Mouse (Mus musculus): ENCODE data around the gene Otx1. TPM values are rescaled to one million over a fixed set of nuclear protein-coding genes. Genes with fewer than 3 reads are reported as not detected.
A peak's percentile ranks its signal among the peaks of the same experiment; 100 is the strongest.

The Otx1 gene
- polyA plus RNA-seq (2016; fragmentation: Nextera tagmentation; extraction: Ambion mirVana), result 0.12 and 0.33 TPM in 2 replicates

DNA sequence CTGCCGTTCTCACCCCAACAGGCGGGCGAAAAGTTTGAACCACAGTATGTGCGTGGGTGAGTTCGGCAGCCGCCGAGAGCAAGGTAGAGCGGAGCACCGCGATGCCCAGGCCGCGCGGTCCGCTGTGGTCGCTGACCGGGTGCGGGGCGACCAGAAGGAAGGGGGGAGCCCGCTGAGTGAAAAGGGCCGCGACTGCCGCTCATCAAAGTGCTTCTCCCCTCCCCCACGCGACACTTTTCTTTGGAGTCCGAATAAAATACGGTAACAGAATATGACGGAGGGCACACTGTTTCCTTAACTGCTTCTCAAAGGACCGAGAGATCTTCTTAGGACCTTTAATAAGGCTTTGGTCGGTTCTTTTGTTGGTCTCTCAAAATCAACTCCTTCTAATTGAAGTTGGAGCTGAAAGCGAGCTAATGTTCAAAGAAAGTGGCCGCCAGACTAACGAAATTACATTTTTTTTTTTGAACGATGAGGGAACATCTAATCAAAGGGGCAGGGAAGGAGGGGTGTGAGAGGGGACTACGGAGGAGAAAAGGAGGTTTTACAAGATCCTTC is at the start of gene Otx1:
Otx1 (minus strand) TSS at position 115 of the 558 bp plus-strand sequence.
- H3K27me3 ChIP-seq (ENCODE audit: insufficient read depth, poor library complexity, severe bottlenecking), result peaks cover 92% of the 10 kb centered on the region
- peak within 1 kb of the TSS; percentile 75 for H3K4me3 ChIP-seq
- H3K9me3 ChIP-seq, result no peaks in the 10 kb centered on the region
- H3K36me3 ChIP-seq, result no peaks in the 10 kb centered on the region
- peak within 1 kb of the TSS; percentile 84 for H3K27ac ChIP-seq
- no peak for DNase-seq (ENCODE audit: low spot score)
- H3K4me1 ChIP-seq, result peaks cover 45% of the 10 kb centered on the region
- under 1% methylated on average over 34 of the region's 34 CpGs for WGBS

DNA sequence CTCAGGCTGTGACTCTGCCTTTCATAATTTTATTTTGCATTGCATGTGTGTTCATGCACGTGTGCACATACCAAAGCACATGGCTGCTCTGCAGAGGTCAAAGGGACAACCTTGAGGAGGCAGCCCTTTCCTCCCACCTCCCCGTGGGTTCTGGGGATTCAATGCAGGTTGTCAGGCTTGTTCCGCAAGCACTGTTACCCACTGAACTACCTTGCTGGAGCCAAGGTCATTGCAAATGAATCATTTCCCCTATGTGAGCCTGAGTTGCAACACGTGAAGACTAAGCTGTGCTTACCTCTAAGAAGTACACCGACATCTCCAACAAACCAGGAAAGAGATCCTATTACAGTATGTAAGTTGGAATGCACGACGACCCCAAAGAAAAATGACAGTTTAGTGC is 48.2 kb upstream of the Otx1 start:
- Histone ChIP-seq H3K4me3 (no peak overlapping the region), H3K27me3 (ENCODE audit: insufficient read depth, poor library complexity, severe bottlenecking) (no peaks in the 10 kb centered on the region), H3K27ac (no peak overlapping the region), H3K36me3 (no peaks in the 10 kb centered on the region), H3K9me3 (no peaks in the 10 kb centered on the region), H3K4me1 (no peaks in the 10 kb centered on the region)
- DNase-seq (ENCODE audit: low spot score), result no peak
- 87% methylated on average over 7 of the region's 7 CpGs for WGBS

DNA sequence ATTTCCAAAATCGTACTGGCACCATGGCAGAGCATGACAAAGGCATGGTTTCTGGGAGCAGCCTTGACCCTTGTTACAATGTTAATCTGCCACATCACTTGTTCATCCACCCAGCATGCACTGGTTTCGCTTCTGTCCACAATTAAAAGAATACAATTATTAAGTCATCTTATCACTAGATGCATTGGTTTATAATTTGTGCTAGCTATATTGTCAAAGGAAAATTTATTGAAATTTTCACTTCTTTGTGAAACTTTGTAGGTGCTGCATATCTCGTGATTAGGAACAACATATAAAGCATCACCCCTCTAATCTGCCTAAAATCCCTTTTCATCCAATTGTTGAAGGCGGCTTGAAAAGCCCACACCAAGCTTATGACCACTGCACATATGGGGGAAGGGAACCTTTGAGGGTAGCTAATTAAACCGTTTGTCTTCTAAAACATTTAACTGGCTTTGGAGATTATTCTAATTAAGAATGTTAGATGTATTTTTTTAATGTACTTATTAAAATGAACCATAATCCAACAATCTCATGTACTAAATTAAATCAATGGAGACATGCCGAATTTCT is 37.2 kb upstream of the Otx1 start:
- Histone ChIP-seq H3K36me3 (no peaks in the 10 kb centered on the region), H3K9me3 (no peaks in the 10 kb centered on the region), H3K4me1 (0 out of 2 replicates have a peak, but pooled peaks cover 4% of the 10 kb centered on the region), H3K27me3 (ENCODE audit: insufficient read depth, poor library complexity, severe bottlenecking) (no peaks in the 10 kb centered on the region), H3K4me3 (no peak overlapping the region), H3K27ac (no peak overlapping the region)
- WGBS, result 82% methylated on average over 6 of the region's 6 CpGs
- no peak for DNase-seq (ENCODE audit: low spot score)

DNA sequence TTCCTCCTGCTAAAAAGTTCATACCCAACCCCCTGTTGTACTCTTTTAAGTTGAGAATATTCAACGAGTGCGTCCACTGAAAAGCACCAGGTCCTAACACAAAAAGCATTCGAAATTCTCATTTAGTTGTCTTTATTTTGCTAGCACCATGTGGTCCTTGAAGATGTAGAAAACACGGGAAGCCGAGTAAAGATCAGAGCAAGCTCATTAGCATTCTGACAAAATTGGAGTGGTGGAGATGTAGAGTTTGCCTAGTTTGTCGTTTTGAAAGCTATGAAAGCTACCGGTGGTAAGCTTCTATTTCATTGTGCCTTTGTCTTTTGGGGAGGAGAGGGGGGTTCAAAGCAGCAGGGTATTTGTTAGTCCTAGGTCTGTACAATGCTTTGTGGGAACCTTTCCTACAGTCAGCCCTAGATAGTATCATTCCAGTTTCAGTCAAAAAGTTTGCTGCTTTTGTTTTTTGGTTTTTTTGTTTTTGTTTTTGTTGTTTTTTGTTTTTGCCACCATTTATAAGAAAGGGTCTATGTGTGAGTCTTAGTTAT is 31.9 kb upstream of the Otx1 start:
- WGBS, result 54% methylated on average over 7 of the region's 7 CpGs
- H3K36me3 ChIP-seq, result no peaks in the 10 kb centered on the region
- H3K27me3 ChIP-seq (ENCODE audit: insufficient read depth, poor library complexity, severe bottlenecking), result no peaks in the 10 kb centered on the region
- peaks cover 5% of the 10 kb centered on the region; the same call in 1 of the 2 replicates for H3K4me1 ChIP-seq
- H3K9me3 ChIP-seq, result no peaks in the 10 kb centered on the region
- no peak overlapping the region for H3K27ac ChIP-seq
- DNase-seq (ENCODE audit: low spot score), result no peak
- no peak overlapping the region for H3K4me3 ChIP-seq

DNA sequence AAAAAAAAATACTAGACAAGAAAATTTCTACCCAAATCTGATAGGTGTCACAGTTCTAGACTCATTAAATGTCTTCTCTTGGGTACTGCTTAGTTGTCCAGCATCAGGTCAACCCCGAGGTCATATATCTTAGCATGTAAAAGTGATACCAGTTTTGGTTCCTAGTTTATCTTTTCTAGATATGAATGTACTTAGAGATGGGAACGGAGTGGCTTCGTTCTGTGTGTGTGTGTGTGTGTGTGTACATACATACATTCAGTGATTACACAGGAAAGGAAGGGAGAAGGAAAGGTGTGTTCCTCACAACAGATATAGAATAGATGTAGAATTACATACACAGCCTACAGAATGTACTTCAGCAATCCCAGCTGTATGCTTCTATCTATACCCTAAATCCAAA is 30.9 kb upstream of the Otx1 start:
- Histone ChIP-seq H3K27me3 (ENCODE audit: insufficient read depth, poor library complexity, severe bottlenecking) (no peaks in the 10 kb centered on the region), H3K36me3 (no peaks in the 10 kb centered on the region), H3K4me3 (no peak overlapping the region), H3K4me1 (peaks cover 5% of the 10 kb centered on the region; the same call in 1 of the 2 replicates), H3K27ac (no peak overlapping the region), H3K9me3 (no peaks in the 10 kb centered on the region)
- 82% methylated on average over 3 of the region's 3 CpGs for WGBS
- no peak for DNase-seq (ENCODE audit: low spot score)

DNA sequence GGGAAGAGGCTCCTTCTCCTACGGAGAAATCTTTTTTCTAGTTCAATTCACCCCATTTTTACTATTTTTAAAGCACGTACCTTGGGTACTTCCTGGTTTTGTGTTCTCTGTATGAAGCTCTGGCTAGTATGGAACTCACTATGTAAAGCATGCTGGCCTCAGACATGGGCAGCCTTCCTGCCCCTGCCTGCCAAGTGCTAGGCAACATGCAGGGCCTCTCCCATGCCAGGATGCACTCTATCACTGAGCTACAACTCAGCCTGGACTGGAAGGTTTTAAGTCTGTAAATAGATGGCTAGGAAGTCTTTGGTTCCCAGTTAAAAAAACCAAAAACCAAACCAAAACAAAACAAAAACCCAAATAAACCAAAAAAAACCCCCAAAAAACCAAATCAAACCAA is 17.9 kb upstream of the Otx1 start:
- no peak overlapping the region for H3K4me3 ChIP-seq
- WGBS, result 84% methylated on average over 2 of the region's 2 CpGs
- no peak for DNase-seq (ENCODE audit: low spot score)
- no peaks in the 10 kb centered on the region for H3K4me1 ChIP-seq
- H3K36me3 ChIP-seq, result peaks cover 9% of the 10 kb centered on the region; the same call in 1 of the 2 replicates
- no peaks in the 10 kb centered on the region for H3K27me3 ChIP-seq (ENCODE audit: insufficient read depth, poor library complexity, severe bottlenecking)
- no peaks in the 10 kb centered on the region for H3K9me3 ChIP-seq
- H3K27ac ChIP-seq, result no peak overlapping the region

DNA sequence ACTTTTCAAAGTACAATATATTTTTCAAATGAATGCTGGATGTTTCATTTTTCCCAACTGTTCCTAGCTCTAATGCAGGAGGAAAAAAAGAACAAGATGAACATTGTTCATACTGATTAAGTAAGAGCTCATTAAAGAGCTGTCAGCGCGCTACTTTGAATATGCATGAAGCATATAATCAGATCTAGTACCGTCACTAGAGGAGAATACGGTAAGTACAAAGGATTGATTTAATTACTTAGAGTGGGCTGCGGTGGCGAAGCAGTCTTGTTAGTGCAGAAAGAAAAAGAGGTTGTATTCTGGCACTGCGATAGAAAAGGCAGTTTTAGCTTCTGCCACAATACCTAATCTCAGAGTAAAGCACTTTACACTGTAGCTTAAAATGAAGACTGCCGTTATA is 14.7 kb upstream of the Otx1 start:
- 82% methylated on average over 8 of the region's 8 CpGs for WGBS
- H3K27me3 ChIP-seq (ENCODE audit: insufficient read depth, poor library complexity, severe bottlenecking), result no peaks in the 10 kb centered on the region
- no peak overlapping the region for H3K4me3 ChIP-seq
- no peaks in the 10 kb centered on the region for H3K4me1 ChIP-seq
- DNase-seq (ENCODE audit: low spot score), result no peak
- no peaks in the 10 kb centered on the region for H3K9me3 ChIP-seq
- H3K36me3 ChIP-seq, result peaks cover 9% of the 10 kb centered on the region; the same call in 1 of the 2 replicates
- H3K27ac ChIP-seq, result no peak overlapping the region

DNA sequence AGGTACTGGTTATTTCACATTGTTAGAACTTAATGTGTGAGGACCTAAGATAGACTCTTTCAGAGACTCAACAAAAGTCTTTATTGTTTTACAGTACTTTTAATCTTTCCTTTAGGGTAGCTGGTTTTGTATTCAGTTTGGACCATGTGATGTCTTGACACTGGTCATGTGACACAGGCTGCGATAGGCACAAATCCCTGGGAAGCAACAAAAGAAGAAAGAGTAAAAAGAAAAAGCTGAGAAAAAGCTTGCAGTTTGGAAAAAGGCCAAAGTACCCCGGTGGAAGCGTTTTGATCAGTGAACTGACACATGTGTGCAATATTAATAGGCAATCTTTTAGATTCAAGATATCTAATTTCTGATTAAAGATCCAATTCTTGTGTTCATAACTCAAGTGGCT is 13.6 kb upstream of the Otx1 start:
- no peaks in the 10 kb centered on the region for H3K27me3 ChIP-seq (ENCODE audit: insufficient read depth, poor library complexity, severe bottlenecking)
- no peaks in the 10 kb centered on the region for H3K4me1 ChIP-seq
- H3K36me3 ChIP-seq, result 0 out of 2 replicates have a peak, but pooled peaks cover 5% of the 10 kb centered on the region
- no peak for DNase-seq (ENCODE audit: low spot score)
- 86% methylated on average over 3 of the region's 3 CpGs for WGBS
- no peak overlapping the region for H3K27ac ChIP-seq
- no peak overlapping the region for H3K4me3 ChIP-seq
- H3K9me3 ChIP-seq, result no peaks in the 10 kb centered on the region

DNA sequence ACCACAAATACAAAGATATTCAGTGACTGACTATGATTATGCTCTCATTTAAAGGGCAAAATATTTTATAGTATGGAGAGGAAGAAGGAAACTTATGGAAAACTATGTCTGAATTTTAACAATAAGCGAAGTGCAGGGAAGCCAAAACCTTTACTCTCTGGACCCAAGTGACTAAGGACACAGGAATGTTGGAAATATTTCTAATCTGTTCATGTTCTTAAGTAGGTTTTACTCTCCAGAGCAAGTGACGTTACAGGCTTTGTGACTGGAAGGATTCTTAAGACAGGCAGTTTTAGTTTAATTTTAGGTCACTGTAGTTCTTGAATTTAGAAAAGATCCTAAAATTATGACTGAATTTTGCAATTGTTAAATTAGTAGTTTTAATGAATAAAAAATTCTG is 6.1 kb upstream of the Otx1 start:
- no peak overlapping the region for H3K27ac ChIP-seq
- no peaks in the 10 kb centered on the region for H3K36me3 ChIP-seq
- H3K9me3 ChIP-seq, result no peaks in the 10 kb centered on the region
- H3K4me1 ChIP-seq, result peaks cover 28% of the 10 kb centered on the region
- H3K4me3 ChIP-seq, result peak overlapping the region; percentile 51
- WGBS, result 6% methylated on average over 2 of the region's 2 CpGs
- peaks cover 44% of the 10 kb centered on the region for H3K27me3 ChIP-seq (ENCODE audit: insufficient read depth, poor library complexity, severe bottlenecking)
- no peak for DNase-seq (ENCODE audit: low spot score)

DNA sequence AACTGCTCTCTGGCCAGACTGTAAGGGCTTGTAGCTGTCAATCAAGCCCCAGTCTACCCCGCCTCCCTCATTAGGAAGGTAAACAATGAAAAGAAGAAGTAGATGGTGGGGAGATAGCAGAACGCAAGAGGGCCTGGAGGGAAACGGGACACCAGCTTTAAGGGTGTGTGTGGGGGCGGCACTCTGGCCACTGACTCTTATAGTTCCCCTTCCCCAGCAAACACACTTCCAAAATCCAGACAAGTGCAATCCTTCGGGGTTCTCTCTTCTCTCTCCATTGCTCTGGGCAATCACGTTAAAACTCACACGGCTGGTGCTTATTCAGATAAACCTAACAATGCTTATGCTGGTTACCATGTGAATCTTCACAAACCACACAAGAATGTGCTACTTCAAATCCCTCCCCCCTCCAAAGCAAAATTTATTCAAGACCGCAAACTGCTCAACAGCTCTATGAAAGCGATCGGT is 5.5 kb upstream of the Otx1 start:
- peak; percentile 67 for DNase-seq (ENCODE audit: low spot score)
- Histone ChIP-seq H3K27ac (no peak overlapping the region), H3K4me1 (peaks cover 34% of the 10 kb centered on the region), H3K9me3 (no peaks in the 10 kb centered on the region), H3K4me3 (peak overlapping the region; percentile 51), H3K27me3 (ENCODE audit: insufficient read depth, poor library complexity, severe bottlenecking) (peaks cover 48% of the 10 kb centered on the region), H3K36me3 (no peaks in the 10 kb centered on the region)
- under 1% methylated on average over 10 of the region's 10 CpGs for WGBS

DNA sequence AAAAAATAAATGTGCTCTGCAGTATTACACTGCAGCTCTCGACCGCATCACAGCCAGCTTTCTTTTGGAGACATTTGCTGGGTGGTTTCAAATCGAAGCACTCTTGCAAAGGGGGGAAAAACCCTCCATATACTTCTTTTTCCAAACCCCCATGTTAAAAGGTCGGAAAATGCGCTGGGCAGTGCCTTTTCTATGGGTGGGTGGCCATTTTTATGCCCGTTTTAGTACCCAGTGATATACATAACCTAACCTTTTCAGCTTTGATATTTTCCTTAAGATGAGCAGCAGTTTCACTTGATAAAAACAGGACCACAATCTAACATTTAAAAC is 5.0 kb upstream of the Otx1 start:
- 2% methylated on average over 6 of the region's 6 CpGs for WGBS

DNA sequence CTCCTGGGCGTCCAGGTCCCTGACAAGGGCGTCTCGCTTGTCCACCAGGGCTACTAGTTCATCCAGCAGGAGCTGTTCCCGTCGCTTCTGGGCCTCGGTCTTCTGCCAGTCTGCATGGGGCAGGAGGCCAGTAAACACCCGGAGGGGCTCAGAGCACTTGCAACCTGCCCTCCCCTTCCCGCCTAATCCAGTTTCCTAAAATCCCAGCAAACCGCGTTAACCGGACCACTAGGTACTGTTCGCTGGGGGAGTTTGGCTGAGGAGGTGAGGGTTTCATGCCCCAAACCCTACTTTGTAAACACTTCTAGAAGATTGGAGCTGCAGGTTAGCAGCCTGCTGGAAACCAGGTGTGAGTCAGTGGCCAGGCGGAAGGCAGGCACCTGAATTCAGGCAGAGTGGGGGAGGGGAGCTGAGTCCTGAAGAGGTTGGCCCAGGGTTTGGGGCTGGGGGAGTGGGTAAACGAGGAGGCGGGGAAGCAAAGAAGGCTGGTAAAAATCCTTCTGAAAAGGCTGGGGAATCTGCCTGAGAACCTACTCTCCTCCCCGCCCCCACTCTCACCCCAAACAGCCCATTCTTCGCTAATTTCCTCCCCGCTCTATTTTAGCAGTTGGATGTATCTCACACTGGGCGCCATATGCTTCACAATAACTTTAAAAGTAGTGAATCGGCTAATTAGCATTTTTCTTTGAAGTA is 4.5 kb upstream of the Otx1 start:
- peak overlapping the region; percentile 51 for H3K4me3 ChIP-seq
- peak; percentile 76 for DNase-seq (ENCODE audit: low spot score)
- no peaks in the 10 kb centered on the region for H3K9me3 ChIP-seq
- no peaks in the 10 kb centered on the region for H3K36me3 ChIP-seq
- no peak overlapping the region for H3K27ac ChIP-seq
- H3K27me3 ChIP-seq (ENCODE audit: insufficient read depth, poor library complexity, severe bottlenecking), result peaks cover 55% of the 10 kb centered on the region
- H3K4me1 ChIP-seq, result peaks cover 40% of the 10 kb centered on the region
- 3% methylated on average over 20 of the region's 20 CpGs for WGBS

More for the DNA sequence above, 5.0 kb upstream of the Otx1 start:
- Histone ChIP-seq H3K27ac (no peak overlapping the region), H3K4me1 (peaks cover 38% of the 10 kb centered on the region), H3K9me3 (no peaks in the 10 kb centered on the region), H3K27me3 (ENCODE audit: insufficient read depth, poor library complexity, severe bottlenecking) (peaks cover 50% of the 10 kb centered on the region), H3K36me3 (no peaks in the 10 kb centered on the region), H3K4me3 (peak overlapping the region; percentile 51)
- no peak for DNase-seq (ENCODE audit: low spot score)

DNA sequence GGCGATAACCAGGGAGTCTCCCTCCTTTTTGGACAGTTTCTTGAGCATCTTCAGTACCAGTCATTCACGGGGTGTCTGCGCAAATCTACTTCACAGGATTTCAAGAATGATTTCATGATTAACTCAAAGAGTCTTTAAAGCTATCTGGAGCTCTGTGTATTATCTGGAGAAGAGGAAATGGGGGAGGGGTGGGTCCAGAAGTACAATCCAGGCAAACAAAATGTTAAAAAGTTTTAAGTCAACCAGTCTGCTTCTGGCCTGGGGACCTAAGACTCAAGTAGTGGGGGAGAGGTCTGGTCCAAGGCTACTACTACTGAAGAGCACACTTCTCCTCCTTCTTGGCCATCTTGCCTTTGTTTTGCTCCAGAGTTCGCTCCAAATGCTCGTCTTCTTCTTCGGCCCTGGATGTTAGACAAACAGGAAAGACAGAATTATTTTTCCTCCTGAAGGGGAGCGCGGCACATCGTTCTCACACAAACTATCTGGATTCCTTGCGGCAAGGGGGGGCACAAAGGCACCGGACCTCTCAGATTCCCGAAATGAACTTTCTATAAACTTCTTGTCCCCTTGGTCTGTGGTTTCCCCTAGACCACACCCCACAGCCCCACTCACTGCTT is 3.9 kb upstream of the Otx1 start:
- no peak for DNase-seq (ENCODE audit: low spot score)
- Histone ChIP-seq H3K4me3 (peak overlapping the region; percentile 51), H3K4me1 (peaks cover 40% of the 10 kb centered on the region), H3K36me3 (no peaks in the 10 kb centered on the region), H3K9me3 (no peaks in the 10 kb centered on the region), H3K27me3 (ENCODE audit: insufficient read depth, poor library complexity, severe bottlenecking) (peaks cover 60% of the 10 kb centered on the region), H3K27ac (no peak overlapping the region)
- WGBS, result 19% methylated on average over 12 of the region's 12 CpGs

All from heart, embryonic 10.5 days (tissue).